In genomic region chr5:114773211-114773710, GRCm38 (mm10) we compare ENCODE assay signal across 8 mouse cellular contexts. TPM values are rescaled to one million over a fixed set of nuclear protein-coding genes. Genes with fewer than 3 reads are reported as not detected.
DNase-seq lines count a peak whose midpoint lies in the region; ATAC-seq lines count a peak whose summit lies in the region.

No protein-coding gene starts in this region.

- H3K27ac ChIP-seq in heart, embryonic 10.5 days = peak overlapping the region; percentile 100
- H3K27ac ChIP-seq in kidney, embryonic 15.5 days = peak overlapping the region; percentile 91

- under 1% methylated on average over 50 of the region's 52 CpGs for WGBS in heart, embryonic 10.5 days
- under 1% methylated on average over 38 of the region's 52 CpGs for WGBS in kidney, embryonic 15.5 days

- H3K27me3 ChIP-seq in heart, embryonic 10.5 days (ENCODE audit: insufficient read depth, poor library complexity, severe bottlenecking) = no peaks in the 10 kb centered on the region
- no peaks in the 10 kb centered on the region for H3K27me3 ChIP-seq in kidney, embryonic 15.5 days

- peak overlapping the region; percentile 97 for H3K9ac ChIP-seq in kidney, embryonic 15.5 days

- H3K4me2 ChIP-seq in kidney, embryonic 15.5 days = peak overlapping the region; percentile 90

- peak; percentile 97 to 98 for DNase-seq in B cell, adult 2 months
- peak; percentile 99 for DNase-seq in brain, adult 2 months (ENCODE audit: low read depth, low spot score)
- DNase-seq in heart, embryonic 10.5 days (ENCODE audit: low spot score) = peak; percentile 97
- peak; percentile 99 for DNase-seq in liver
- peak; percentile 98 to 99 for DNase-seq in spleen, postnatal 4 days (ENCODE audit: low spot score in 2 of 2)

- peaks cover 38% of the 10 kb centered on the region for H3K4me1 ChIP-seq in heart, embryonic 10.5 days
- H3K4me1 ChIP-seq in kidney, embryonic 15.5 days = peaks cover 34% of the 10 kb centered on the region

- peak; percentile 76 for ATAC-seq in erythroblast, adult 5-6 weeks (replicated peaks; ENCODE audit: low FRiP score, poor library complexity, severe bottlenecking)
- peak; percentile 80 for ATAC-seq in kidney, embryonic 15.5 days (replicated peaks; ENCODE audit: low FRiP score)
- ATAC-seq in monocyte, adult 5-6 weeks (replicated peaks; ENCODE audit: insufficient number of reproducible peaks, low FRiP score, low TSS enrichment, poor library complexity, severe bottlenecking) = peak; percentile 82

- 0 out of 2 replicates have a peak, but pooled peaks cover 5% of the 10 kb centered on the region for H3K36me3 ChIP-seq in heart, embryonic 10.5 days
- H3K36me3 ChIP-seq in kidney, embryonic 15.5 days = 0 out of 2 replicates have a peak, but pooled peaks cover 6% of the 10 kb centered on the region

- peak overlapping the region; percentile 100 for H3K4me3 ChIP-seq in heart, embryonic 10.5 days
- H3K4me3 ChIP-seq in kidney, embryonic 15.5 days (replicated peaks) = peak overlapping the region; percentile 99

- H3K9me3 ChIP-seq in heart, embryonic 10.5 days = no peaks in the 10 kb centered on the region
- H3K9me3 ChIP-seq in kidney, embryonic 15.5 days (replicated peaks) = no peaks in the 10 kb centered on the region

RNA-seq across cellular contexts. Expression of gene Ankrd13a, which starts 1.2 kb away (rescaled TPM):
- 81.3 and 90.3 TPM in 2 replicates for total RNA-seq in erythroblast, adult 5-6 weeks (2015; ENCODE audit: low replicate concordance)
- 83.4 and 98.1 TPM in 2 replicates for total RNA-seq in erythroblast, adult 5-6 weeks (2017; ENCODE audit: low replicate concordance)
- polyA plus RNA-seq in heart, embryonic 10.5 days (2016; fragmentation: Nextera tagmentation; extraction: Ambion mirVana) = 37.5 and 41.2 TPM in 2 replicates
- polyA plus RNA-seq in kidney, embryonic 15.5 days (2015; fragmentation: Nextera tagmentation; extraction: Ambion mirVana) = 45.3 and 49.8 TPM in 2 replicates
- 185 to 246 TPM (median 193 TPM) in 3 replicates for total RNA-seq in monocyte, adult 5-6 weeks (2017)

RNA-seq across cellular contexts. Expression of gene Git2, which starts 2.1 kb away (rescaled TPM):
- 21.3 and 70.1 TPM in 2 replicates for total RNA-seq in erythroblast, adult 5-6 weeks (2015; ENCODE audit: low replicate concordance)
- 20.7 and 57.7 TPM in 2 replicates for total RNA-seq in erythroblast, adult 5-6 weeks (2017; ENCODE audit: low replicate concordance)
- 31.6 and 33.0 TPM in 2 replicates for polyA plus RNA-seq in heart, embryonic 10.5 days (2016; fragmentation: Nextera tagmentation; extraction: Ambion mirVana)
- 42.0 and 45.5 TPM in 2 replicates for polyA plus RNA-seq in kidney, embryonic 15.5 days (2015; fragmentation: Nextera tagmentation; extraction: Ambion mirVana)
- 118 to 169 TPM (median 121 TPM) in 3 replicates for total RNA-seq in monocyte, adult 5-6 weeks (2017)

RNA-seq across cellular contexts. Expression of gene 1500011B03Rik, which starts 50.0 kb away (rescaled TPM):
- total RNA-seq in erythroblast, adult 5-6 weeks (2015; ENCODE audit: low replicate concordance) = 16.7 and 24.8 TPM in 2 replicates
- 2.4 and 10.7 TPM in 2 replicates for total RNA-seq in erythroblast, adult 5-6 weeks (2017; ENCODE audit: low replicate concordance)
- polyA plus RNA-seq in heart, embryonic 10.5 days (2016; fragmentation: Nextera tagmentation; extraction: Ambion mirVana) = 58.7 and 77.1 TPM in 2 replicates
- 102 and 105 TPM in 2 replicates for polyA plus RNA-seq in kidney, embryonic 15.5 days (2015; fragmentation: Nextera tagmentation; extraction: Ambion mirVana)
- total RNA-seq in monocyte, adult 5-6 weeks (2017) = 33.0 to 67.3 TPM (median 42.5 TPM) in 3 replicates

Comparison
In these comparisons a context has a peak if more than half of its experiments do, and no peak if none do; other contexts are left out.
1. Peak in every context shown above with its lines: DNase-seq, ATAC-seq, H3K4me3 ChIP-seq and H3K27ac ChIP-seq.